Mouse (Mus musculus) heart, postnatal 25 days (tissue): ENCODE measurements around the gene Ak9. TPM values are rescaled to one million over a fixed set of nuclear protein-coding genes. Genes with fewer than 3 reads are reported as not detected.
A peak's percentile ranks its signal among the peaks of the same experiment; 100 is the strongest.

Experiments
- DNase-seq: peaks from one replicate; pipeline ENCODE4 v3.0.0; 2022; ENCODE audit warnings: low spot score
- intact Hi-C: fragments of 180-260 bp; cut with DNase I; formaldehyde crosslinking; loops from one replicate; pipeline ENCODE4 v1.15.1; 2025
- total RNA-seq, 2 experiments: library from RNA; stranded (reverse); gene quantifications; 2 replicates each; pipeline ENCODE4 v1.2.3; 2021

Ak9 gene
- total RNA-seq, 2 experiments from 2014 or later: not detected

- intact Hi-C loops: loop anchor here (10.0 kb wide), 2 partner anchors 70 to 250 kb away; no protein-coding TSS in a partner anchor
- DNase-seq: no peak
Measured at GRCm38 (mm10) chr10:41435141-41435540, 131.4 kb downstream of the Ak9 start.

DNA sequence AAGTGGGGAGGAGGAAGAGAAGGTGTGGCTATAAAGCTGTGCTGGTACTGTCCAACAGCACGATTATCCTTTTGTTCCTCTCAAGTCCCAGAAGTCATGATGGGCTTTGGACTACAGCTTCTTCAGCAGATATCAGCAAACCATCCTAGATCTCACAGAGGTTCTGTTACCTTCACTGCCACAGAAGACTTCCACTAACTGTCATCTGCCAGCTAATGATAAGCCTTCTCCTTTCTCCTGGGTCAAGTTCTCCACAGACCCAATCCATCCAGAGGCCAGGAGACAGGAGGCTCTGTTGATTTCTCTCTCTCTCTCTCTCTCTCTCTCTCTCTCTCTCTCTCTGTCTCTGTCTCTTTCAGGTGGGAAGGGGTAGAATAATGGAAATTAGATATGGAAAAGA is 144.4 kb downstream of the Ak9 start:
- intact Hi-C loops: no loop called here
- no peak for DNase-seq

GRCm38 (mm10) chr10:41449684-41450083 is 145.9 kb downstream of the Ak9 start:
- intact Hi-C loops: no loop called here
- DNase-seq: no peak

DNA sequence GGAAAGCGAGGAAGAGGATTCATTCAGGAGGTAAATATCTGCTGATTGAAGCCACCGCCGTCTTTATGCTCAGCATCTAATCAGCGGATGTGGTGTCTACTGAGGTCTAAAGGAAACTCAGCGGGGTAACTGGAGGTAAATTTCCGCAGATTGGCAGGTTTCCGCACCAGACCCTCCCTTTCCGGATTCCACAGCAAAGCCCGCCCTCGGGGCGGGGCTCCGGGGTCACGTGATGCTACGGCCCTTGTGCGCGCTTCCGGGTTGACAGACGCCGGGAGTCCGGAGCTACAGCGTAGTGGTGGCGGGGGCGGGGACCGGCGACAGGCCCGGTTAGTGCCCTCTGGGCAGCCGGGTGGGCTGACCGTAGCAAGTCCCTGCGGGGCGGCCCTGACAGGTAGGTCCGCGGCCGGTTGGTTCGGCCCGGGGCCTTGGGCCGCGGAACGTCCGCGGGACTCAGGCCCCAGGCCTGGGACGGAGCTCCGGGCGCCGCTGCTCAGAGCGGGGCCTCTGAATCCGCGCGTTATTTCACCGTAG is 146.4 kb downstream of the Ak9 start, which contains the start of gene Zbtb24:
Gene Zbtb24, plus strand, starts transcription at position 247 of the 534 bp plus-strand sequence.
- peak; percentile 89 for DNase-seq
- intact Hi-C loops: no loop called here

DNA sequence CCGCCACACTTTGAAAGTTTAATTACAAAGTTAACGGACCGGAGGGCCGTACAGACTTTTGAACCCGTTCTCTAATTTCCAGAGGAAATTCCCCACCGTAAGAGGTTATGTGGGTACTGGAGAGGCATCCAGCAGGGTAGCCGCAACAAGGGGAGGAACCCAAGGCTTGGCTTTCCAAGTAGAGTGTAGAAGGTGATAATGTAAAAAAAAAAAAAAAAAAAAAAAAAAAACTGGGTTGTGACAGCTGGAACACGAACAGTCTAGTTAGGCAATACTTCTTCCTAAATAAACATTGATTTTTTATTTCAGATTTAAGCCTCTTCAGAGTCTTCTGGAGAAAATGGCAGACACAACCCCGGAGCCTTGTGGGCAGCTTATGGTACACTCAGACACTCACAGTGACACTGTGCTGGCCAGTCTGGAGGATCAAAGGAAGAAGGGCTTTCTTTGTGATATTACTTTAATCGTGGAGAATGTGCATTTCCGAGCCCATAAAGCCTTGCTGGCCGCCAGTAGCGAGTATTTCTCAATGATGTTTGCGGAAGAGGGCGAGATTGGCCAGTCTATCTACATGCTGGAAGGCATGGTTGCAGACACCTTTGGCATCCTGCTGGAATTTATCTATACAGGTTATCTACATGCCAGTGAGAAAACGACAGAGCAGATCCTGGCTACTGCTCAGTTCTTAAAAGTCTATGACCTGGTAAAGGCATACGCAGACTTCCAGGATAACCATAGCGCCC is 147.2 kb downstream of the Ak9 start:
- DNase-seq: no peak
- intact Hi-C loops: no loop called here

DNA sequence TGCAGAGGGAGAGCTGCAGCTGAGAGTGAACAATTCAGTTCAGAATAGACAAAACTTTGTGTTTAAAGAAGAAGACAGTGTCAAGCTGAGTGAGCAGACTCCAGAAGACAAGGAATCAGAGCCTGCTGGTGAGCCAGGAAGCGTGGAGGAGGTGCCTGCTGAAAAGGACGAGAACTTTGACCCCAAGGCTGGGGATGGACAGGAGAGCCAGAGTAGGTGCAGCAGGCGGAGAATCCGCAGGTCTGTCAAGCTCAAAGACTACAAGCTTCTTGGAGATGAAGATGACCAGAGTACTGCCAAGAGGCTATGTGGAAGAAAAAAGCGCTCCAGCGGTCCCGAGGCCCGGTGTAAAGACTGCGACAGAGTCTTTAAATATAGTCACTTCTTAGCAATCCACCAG is 147.9 kb downstream of the Ak9 start:
- intact Hi-C loops: no loop called here
- DNase-seq: no peak

DNA sequence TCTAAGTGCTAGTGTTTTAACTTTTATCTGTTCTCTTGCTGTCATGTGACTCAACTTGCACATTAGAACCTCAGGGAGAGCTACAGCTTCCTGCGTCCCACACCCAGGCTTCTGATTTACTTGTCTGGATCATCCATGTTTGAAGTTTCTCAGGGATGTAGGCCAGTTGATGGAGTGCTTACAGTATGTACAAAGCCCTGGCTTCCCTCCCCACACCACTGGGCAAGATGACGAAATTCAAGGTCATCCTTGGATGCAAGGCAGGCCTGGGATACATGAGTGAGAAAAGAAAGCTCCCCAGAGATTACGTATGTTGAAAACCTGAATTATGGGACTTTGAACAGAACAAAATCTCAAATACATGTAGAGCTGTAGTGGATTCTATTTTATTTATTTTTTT is 149.0 kb downstream of the Ak9 start:
- DNase-seq: no peak
- intact Hi-C loops: no loop called here

GRCm38 (mm10) chr10:41459990-41460389 is 156.2 kb downstream of the Ak9 start:
- intact Hi-C loops: no loop called here
- no peak for DNase-seq

DNA sequence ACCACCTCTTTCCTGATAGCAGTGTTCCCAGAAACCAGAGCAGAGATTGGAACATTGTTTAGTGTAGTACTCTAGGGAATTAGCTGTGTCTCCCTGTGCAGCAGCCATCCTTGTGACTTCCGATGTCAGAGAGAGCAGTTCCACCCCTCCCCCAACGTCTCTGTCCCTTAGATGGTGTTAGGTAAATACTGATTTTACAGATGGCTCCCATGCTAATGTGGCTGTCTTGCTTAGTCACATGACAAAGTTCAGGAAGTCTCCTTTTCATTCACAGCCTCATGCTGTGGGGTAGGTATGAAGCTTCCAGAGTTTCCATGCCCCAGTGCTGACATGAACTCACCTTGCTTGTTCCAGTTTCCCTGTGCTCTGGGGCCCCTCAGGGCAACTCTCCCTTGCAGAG is 156.7 kb downstream of the Ak9 start:
- no peak for DNase-seq
- intact Hi-C loops: no loop called here

GRCm38 (mm10) chr10:41461057-41461722 is 157.4 kb downstream of the Ak9 start:
- intact Hi-C loops: no loop called here
- DNase-seq: no peak

GRCm38 (mm10) chr10:41464401-41464955 is 160.7 kb downstream of the Ak9 start:
- intact Hi-C loops: no loop called here
- no peak for DNase-seq

DNA sequence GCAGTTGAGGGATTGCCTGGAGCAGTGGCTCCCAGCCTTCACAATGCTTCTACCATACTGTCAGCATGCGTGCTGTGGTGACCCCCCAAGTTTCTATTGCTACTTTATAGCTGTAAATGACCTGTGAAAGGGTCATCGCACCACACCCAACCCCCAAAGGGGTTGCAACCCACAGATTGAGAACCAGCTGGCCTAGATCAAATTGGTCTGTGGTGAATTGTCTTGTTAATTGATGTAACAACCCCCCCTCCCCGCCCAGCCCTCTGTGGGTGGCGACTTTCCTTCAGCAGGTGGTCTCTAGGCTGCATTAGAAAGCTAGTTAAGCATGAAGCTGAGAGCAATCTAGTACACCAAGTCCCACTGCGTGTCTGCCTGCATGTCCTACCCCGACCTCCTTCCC is 163.5 kb downstream of the Ak9 start:
- DNase-seq: no peak
- intact Hi-C loops: no loop called here

GRCm38 (mm10) chr10:41470693-41471092 is 166.9 kb downstream of the Ak9 start:
- intact Hi-C loops: no loop called here
- DNase-seq: no peak

DNA sequence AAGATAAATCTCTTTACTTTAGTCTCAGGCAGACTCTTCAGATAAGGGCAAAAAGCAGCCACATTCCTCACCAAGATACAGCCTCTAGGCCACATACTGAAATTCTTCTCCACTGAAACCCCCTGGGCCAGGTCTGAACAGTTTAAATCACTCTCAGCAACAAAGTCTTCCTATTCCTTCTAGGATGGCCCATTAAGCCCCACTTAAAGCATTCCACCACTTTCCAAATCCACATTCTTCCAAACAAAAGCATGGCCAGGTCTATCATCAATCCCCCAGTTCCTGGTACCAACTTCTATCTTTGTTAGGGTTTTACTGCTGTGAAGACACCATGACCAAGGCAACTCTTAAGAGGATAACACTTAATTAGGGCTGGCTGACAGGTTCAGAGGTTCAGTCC is 168.8 kb downstream of the Ak9 start:
- intact Hi-C loops: no loop called here
- no peak for DNase-seq

DNA sequence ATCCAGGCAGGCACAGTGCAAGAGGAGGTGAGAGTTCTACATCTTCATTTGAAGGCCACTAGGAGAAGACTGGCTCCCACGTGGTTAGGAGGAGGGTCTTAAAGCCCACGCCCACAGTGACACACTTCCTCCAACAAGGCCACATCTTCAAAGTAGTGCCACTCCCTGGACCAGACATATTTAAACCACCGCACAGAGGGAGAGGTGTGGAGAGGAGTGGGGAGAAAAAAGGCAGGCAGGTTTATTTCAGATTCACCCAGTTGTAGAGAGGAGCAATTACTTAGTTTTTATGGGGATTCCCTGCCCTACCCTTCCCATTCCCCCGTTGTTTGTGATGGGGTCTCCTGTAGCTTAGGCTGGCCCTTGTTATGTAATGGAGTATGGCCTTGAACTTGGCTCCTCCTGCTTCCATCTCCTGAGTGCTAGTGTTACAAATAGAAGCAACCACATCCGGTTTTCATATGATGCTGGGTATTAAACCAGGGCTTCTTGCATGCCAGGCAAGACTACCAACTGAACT is 169.2 kb downstream of the Ak9 start:
- intact Hi-C loops: no loop called here

DNA sequence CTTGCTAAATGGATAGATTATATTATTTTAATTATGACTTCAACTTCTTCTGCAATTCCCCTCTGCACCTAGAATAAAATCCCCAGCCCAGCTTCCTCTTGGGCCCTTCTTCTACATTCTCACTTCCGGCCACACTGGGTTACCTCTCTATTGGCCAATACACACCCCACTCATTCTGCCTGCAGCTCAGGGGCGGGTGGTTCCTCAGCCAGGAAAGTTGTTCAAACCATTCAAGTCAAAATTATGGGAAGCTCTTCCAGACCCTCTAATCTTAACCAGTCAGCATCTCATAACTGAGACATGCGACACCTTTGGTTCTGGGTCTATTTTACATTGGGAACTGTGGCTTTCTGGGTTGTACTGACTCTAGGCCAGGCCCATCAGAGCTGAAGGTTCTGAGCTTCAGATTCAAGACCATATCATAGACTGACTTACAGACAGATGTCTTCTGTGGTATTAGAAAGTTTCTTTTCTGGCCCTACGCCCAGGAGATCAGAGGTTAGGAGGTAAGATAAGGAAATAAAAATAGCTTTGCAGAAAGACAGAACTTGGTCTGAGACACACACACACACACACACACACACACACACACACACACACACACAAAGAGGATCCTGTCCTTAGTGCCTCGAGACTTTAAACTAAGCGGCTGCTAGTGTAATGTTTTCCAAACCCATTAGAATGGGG is 170.1 kb downstream of the Ak9 start:
- intact Hi-C loops: no loop called here
- DNase-seq: no peak

More for the DNA sequence above, 169.2 kb downstream of the Ak9 start:
- no peak for DNase-seq

DNA sequence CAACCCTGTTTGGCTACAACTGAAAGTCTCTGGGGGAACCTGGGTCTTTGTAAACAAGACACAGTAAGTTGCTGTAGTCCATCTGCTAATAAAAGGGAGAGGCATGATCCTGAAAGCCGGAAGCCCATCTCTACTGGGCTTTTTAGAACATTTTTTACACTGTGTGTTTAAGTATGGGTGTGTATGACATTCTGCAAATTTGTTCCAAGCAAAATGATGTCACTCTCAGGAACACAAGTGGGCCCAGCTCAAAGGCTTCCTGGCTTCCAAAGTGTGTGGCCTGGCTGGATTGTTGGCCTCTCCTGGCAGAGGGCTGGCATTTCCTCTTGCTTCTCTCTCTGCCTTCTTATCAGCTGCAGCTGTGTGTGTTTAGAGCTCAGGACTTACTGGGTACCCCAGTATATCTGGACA is 171.2 kb downstream of the Ak9 start:
- intact Hi-C loops: no loop called here
- peak; percentile 51 for DNase-seq

GRCm38 (mm10) chr10:41476171-41477017 is 172.6 kb downstream of the Ak9 start, which contains the start of gene Mical1:
Gene Mical1, plus strand, starts transcription at chr10:41476314.
- peak; percentile 65 for DNase-seq
- intact Hi-C loops: no loop called here

GRCm38 (mm10) chr10:41477018-41477277 is 173.2 kb downstream of the Ak9 start:
- intact Hi-C loops: no loop called here
- no peak for DNase-seq
